Mouse (Mus musculus): ENCODE measurements at regions not wholly inside any gene's neighbourhood (a gene's known extent, or its start where the extent isn't known, plus 50 kb on each side); places are given as distances from the start of the nearest gene placed in this dataset.

GRCm38 (mm10) chr9:61520136-61520535 lies 148.0 kb downstream of the Tle3 start:
- TF ChIP-seq CTCF (conservative IDR thresholded peaks at IDR 0.05; ENCODE audit: low read length) (no peak), NANOG (IDR thresholded peaks at IDR 0.05; ENCODE audit: borderline replicate concordance, low read length) (no peak), POU5F1 (IDR thresholded peaks at IDR 0.05; ENCODE audit: borderline replicate concordance, low read length) (no peak)

All from E14TG2a.4 (cell line).